Mouse (Mus musculus): ENCODE results near the gene Gpr89. TPM values are rescaled to one million over a fixed set of nuclear protein-coding genes. Genes with fewer than 3 reads are reported as not detected.
A peak's percentile ranks its signal among the peaks of the same experiment; 100 is the strongest.

Gene Gpr89
- 10 to 100 TPM; 34.7 to 38.5 TPM for total RNA-seq (2021)
- long read RNA-seq, experiment 1, full-length matches to known transcripts: 21 of 26 reads
- long read RNA-seq, experiment 1, partial matches to known transcripts: 1 of 26 reads
- long read RNA-seq, experiment 1, other reads (novel, unspliced or antisense): 4 of 26 reads
- long read RNA-seq, experiment 2, full-length matches to known transcripts: 14 of 16 reads
- long read RNA-seq, experiment 2, partial matches to known transcripts: 0 of 16 reads
- long read RNA-seq, experiment 2, other reads (novel, unspliced or antisense): 2 of 16 reads

DNA sequence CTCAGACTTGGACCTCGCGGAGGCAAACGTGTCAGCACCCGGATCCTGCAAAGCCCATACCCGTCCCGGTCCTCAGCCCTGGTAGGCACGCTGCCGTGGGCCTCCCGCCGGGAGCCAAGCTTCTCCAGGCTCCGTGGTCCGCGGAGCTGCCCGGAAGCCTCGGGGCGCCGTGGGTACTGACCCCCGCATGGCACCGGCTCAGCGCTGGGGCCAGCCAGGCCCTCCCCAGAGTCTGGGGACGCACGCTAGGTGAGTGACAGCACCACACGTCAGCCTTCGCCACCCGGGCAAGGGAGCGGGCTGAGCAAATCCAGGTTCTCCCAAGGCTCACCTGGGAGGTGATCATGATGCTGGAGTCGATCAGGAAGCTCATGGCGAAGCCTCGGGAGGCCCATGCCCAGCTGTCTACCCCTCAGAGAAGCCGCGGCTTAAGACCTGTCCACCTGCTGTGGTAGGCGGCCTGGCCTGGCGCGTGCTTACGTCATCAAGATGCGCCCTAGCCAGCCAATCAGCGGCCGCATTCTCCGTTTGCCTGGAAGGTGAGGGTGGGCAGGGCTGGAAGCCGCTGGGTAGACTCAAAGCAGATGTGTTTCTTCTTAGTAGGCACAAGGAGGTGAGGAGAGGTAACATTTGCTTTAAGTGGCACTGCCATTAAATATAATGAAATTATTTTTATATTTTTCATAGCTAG is at the start of gene Gpr89:
Gpr89 (minus strand) TSS at position 496 of the 691 bp plus-strand sequence.
- peak; percentile 95 to 96 for DNase-seq

GRCm38 (mm10) chr3:96953489-96954233 is 48.5 kb upstream of the Gpr89 start:
- DNase-seq: peak in 1 of 2 experiments; percentile 11

- DNase-seq: no peak
Measured at GRCm38 (mm10) chr3:96942706-96943105, 37.6 kb upstream of the Gpr89 start.

- peak; percentile 87 to 91 for DNase-seq
Measured at GRCm38 (mm10) chr3:96938738-96939137, 33.6 kb upstream of the Gpr89 start.

DNA sequence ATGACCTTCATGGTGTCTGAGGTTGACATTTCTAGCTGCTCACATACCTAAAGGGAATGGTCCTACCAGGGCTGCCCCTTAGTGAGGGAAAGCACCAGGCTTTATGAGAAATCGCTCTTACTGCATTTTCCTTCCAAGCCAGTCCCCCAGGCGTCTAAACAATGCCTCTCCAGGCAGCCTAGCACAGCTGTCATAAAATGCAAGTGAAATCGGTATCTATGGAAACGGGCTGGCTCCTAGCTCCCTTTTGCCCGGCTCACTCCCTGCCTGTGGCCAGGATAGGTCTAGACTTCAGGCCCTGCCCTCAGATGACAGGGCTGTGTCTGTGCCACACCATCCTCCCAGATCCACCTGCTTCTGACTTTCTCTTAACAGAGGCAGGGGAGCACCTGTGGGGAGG is 32.5 kb upstream of the Gpr89 start:
- DNase-seq: no peak

GRCm38 (mm10) chr3:96936241-96936640 is 31.1 kb upstream of the Gpr89 start:
- DNase-seq: peak in 1 of 2 experiments; percentile 20

- no peak for DNase-seq
Measured at GRCm38 (mm10) chr3:96931261-96931681, 26.1 kb upstream of the Gpr89 start.

- no peak for DNase-seq
Measured at GRCm38 (mm10) chr3:96925920-96926319, 20.8 kb upstream of the Gpr89 start, which contains the start of gene Gja8. TSS of gene Gja8 (minus strand) at chr3:96926020.

DNA sequence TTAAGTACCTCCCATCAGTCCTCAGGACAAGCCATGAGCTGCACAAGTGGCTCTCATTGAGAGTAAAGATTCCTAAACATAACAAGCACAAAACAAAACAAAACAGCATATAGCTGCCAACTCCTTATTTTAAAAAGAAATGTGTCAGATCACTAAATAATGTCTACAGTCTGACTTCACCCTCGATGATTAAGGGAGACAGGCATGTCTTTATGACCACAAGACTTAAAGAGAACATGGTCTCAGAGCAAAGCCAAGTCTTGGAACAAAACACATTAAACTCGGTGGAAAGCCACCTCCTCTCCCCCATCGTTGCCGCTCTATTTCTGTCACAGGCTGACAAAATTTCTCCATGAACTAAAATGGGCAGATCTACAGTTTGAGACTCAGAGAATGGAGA is 19.5 kb upstream of the Gpr89 start:
- DNase-seq: no peak

DNA sequence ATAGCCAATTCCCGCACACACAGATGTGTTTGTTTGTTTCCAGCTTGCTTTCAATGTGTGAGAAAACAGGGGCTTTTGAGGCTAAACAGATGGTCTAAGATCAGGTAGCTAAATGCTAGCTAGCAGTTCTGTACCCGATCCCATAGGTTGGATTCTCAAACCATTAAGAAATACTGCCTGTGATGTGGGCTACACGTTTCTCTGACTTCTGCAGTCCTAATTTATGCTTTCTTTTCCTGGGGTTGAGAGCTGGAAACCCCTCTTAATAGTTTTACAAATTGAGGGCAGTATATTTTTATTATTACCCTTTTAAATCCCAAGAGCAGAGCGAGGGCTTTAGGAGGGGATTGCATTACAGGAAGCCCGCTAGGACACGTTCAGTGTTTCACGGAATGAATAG is 15.8 kb upstream of the Gpr89 start:
- DNase-seq: no peak

DNA sequence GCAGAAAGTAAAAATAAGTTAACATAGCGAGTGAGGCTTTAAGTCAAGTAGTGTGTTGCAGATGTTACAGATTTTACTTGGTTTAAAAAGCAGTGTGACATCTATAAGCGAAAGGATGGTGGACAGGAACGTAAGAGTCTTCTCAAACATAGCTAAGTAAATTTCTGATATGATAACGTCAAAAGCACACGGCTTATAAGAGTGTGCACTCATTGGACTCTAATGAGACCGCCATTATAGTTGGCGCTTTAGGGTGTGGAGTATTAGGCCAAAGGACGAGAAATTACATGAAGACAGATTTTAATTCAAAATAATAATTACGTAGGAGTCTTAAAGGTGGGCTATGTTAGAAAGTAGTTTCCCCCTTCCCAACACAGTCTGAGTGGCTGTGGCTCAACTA is 446 bp upstream of the Gpr89 start:
- no peak for DNase-seq

- DNase-seq: no peak
Measured at GRCm38 (mm10) chr3:96904393-96904792, 753 bp downstream of the Gpr89 start, which contains the start of gene Gja5. TSS of gene Gja5 (plus strand) at chr3:96904693.

DNA sequence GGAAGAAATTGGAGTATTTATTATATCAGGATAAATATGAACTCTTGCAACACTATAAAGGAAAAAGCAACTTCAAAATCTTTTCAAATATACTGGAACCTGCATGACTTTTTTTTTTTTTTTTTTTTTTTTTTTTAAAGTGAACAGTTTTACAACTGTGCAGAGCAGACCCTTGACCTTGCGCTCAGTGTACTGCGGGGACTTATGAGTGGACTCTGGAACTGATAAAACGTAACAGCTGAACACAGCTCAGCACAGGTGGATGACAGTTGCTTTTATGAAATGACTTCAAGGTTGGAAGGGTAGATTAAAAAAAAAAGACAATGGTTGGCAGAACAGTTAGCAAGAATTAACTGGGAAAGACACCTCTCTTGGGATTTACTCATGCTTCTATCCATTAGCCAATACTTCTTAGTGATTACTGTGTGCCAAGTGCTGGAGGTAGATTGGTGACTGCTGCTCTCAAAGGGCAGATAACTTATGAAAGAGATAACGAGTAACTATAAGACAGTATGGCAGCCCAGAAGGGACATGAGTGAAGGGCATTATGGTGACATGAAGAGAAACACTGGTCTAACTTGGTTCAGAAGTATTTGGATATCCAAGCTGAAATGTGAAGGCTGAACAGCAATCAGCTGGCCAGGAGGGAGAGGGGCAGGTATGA is 2.7 kb downstream of the Gpr89 start:
- no peak for DNase-seq

- no peak for DNase-seq
Measured at GRCm38 (mm10) chr3:96883690-96884089, 21.5 kb downstream of the Gpr89 start.

DNA sequence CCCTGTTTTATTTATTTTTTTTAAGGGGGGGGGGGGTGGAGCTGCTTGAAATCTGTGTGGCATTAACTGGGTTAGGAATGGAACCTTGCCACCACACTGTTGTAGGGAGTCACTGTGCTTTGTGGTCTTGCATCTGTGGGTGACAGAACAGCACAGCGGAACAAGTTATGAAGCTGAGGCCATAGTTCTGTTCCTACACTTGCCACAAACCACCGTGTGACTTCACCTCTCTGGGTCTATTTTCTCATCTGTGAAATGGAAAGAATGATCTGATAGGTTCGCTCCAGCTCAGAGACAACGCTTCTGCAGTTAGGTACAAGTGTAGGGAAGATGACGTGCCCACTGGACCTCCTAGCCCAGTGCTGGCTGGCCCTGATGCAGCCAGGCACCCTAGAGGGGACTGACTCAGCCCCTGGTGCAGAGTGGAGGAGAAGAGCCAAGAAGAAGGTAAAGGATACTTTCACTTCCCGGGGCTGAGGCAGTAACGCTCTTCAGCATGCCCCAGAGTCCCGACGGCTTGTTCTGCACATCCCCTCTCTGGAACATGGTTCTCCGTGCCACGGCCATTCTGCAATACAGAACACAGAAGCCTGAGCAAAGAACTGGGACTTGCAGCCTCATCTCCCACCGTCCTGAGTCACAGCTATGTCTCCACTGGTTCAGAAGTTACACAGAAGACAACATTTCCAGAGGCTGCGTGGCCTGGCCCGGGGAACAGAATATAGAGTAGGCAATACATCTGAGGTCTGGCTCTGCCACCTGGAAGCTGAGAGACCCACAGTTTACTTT is 22.9 kb downstream of the Gpr89 start:
- no peak for DNase-seq

DNA sequence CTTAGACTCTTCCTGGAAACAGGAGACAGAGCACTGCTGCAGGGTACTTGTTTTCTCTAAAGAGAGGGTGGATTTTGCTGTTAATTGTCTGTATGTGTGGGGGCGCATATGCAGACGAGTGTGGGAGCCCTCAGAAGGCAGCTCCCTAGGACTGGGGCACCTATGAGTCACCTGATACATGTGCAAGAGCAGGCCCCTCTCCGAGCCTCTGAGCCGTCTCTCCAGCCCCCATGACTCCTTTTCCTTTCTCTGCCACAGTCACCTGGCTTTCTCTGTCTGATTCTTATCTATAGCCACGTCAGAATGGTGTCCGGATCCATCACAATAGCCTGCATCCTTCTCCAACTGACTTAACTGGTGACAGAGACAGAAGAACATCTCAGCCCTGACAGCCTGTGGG is 23.6 kb downstream of the Gpr89 start:
- no peak for DNase-seq

DNA sequence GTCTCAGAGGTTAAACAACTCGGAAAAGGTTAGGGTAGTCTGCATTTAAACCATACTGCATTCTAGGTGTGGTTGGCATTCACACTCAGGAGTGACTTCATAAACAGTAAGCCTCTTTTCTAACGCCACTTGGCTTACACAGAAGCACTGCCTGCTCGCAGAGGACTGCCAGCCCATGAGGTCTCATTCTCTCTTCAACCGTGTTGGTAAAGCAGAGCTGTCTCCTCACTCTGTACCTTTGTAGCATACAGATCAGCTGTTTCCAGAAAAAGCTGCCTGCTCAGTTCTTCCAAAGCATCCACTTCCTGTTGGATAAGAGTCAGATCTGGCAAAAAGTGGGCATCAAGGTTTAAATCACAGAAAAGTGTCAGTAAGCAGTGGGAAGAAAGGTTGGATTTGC is 24.8 kb downstream of the Gpr89 start:
- no peak for DNase-seq

DNA sequence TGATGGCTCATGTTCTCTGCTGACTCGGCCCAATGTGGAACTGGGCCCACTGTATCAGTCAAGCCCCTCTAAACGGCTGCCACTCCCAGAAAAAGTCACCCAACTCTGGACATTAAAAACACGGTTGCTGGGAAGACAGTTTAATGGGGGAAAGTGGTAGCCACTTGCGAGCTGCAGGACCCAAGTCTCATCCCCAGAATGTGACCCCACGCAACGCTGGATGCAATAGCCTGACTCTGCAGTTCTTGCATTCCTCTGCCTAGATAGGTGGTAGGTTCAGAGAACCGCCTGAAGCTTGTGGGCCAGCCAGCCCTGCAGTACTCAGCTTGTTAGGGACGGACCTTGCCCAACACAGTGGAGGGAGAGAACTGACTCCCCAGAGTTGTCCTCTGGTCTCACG is 25.6 kb downstream of the Gpr89 start:
- no peak for DNase-seq

GRCm38 (mm10) chr3:96874808-96875571 is 30.2 kb downstream of the Gpr89 start:
- DNase-seq: no peak

GRCm38 (mm10) chr3:96872501-96872900 is 32.6 kb downstream of the Gpr89 start:
- no peak for DNase-seq

- no peak for DNase-seq
Measured at GRCm38 (mm10) chr3:96871070-96871469, 34.1 kb downstream of the Gpr89 start.

Data from adrenal gland, postnatal 36 days (tissue).